Mouse (Mus musculus) cerebellum, postnatal 36 days (tissue): ENCODE results near the gene St7.

ENCODE experiments used
- DNase-seq, 2 experiments: peaks; one replicate each; pipeline ENCODE4 v3.0.0; 2021 to 2022; ENCODE audit warnings: mixed read lengths in 2 of 2

St7 gene

DNA sequence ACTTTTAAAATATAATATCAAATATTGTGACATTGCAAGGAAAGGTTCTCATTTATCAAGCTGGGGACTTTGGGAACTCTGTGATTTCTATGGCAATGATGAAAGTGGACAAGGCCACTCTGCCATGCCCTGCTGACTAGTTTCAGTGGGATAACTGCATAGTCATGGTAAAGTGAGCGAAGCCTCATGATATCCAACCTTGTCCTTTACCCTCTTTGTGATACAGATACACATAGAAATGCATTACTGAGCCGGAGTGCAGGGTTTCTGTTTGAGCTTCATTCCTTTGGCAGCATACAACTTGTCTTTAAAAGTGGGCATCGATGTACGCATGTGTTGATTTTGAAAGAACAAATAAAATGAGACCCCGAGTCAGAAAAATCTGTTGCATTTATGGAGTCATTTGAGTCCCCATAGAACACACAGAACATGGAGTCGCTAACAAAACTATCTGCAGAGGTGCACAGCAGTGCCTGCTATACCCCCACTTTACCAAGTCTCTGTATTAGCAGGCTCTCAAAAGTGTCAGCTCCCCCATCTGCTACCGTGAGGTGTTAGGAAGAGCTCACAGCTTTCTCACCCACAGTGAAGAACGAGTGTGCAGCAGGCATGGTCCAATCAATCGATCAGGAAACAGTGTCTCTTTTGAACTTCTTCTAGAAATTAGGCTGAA is 77.4 kb downstream of the St7 start:
- DNase-seq, result no peak

DNA sequence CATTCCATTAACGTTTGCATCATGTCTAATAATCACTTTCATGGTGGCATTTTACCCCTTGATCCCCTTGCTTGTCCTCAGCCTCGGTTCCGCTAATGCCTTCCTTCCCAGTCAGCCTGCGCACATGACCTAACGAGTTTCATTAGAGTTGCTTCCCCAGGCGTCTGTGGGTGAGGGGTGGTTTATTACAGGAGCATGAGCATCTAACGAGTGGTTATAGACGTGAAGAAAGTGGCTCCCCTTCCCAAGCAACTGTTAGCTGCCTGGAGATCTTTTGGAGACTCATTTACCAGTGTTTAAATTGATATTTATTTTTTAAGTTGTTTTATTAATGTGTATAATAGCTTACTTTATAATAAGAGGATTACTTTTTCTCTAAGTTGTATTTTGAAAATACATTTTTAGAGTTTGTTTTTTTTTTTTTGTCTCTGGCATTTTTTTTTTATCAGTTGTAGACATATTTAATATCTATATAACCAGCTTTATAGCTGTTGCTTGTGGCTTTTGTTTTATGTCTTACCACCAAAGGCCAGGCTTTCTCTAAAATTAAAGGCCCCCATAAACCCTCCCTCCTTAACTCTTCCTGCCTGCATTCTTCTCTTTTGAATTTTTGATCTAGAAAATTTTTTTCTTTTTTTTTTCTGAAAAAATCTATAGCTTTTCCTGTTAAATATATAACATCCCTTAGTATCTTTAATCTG is 78.1 kb downstream of the St7 start:
- no peak for DNase-seq

DNA sequence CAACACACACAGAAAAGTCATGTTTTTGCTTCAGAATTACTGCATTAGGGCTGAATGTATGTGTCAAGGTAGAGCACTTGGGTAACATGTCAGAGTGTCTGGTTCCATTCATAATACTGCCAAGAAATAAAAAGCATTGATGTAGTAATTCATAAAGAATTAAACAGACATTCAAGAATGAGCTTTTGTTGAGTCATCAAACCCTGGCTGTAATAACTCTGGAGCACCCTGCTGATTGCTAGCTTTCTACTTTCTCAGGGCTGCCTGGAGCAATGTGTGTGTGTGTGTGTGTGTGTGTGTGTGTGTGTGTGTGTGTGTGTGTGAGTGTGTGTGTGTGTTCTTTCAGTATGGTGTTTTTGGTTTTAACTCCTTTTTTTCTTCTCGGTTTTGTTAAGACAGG is 78.7 kb downstream of the St7 start:
- no peak for DNase-seq

DNA sequence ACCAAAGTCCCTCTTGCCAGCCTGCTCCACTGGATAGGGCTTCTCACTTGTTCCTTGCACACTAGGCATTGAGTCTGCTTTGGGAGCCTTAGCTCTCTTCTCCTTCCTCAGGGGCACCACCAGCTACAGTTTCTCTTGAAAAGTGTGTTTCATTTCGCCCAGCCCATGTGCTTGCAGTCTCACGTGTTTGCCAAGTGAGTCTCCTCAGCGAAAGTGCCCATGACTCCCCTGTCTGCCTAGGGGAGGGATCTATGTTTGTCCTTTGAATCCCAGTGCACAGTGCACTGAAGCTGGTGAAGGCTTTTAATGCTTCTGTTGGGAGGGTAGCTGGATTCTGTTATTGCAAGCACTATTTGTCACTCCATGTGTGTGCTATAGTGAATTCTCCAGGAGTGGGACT is 79.8 kb downstream of the St7 start:
- no peak for DNase-seq

DNA sequence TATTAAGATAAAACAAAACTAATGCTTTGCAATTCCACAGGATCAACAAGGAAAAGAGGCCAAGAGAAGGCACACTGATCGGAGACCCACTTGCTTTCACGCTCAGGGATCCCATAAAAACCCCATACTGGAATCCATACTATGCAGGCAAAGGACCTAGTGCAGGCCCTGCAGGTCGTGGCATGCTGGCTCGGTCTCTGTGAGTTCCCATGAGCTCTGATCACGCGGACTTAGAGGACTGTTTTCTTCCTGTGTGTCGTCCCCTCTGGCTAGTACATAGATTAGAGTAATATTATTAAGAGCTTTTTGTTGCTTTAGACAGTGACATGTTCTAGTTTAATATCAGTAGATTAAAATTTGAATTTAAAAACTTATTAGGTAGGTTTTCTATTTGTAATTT is 83.3 kb downstream of the St7 start:
- no peak for DNase-seq

DNA sequence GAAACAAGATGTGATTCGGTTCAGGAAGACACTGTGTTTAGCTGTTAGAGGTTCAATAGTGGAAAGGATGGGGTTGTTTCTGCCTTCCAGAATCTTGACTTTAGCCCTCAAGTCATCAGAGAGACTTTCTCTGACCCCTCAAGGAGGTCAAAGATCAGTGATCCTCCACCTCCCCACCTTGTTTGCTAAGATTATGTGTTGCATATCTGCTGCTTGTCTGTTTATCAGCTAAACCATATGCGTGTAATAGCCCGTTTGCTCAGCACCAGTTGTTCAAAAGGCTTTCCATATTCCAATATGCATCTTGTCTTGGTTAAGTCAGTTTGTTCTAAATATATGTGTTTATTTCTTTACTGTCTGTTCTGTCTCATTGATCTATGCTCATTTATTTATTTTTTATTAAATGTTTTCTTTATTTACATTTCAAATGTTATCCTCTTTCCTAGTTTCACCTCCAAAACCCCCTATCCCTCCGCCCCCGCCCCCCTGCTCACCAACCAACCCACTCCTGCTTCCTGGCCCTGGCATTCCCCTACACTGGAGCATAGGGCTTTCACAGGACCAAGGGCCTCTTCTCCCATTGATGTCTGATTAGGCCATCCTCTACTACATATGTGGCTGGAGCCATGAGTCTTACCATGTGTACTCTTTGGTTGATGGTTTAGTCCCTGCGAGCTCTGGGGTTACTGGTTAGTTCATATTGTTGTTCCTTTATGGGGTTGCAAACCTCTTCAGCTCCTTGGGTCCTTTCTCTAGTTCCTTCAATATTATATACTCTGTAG is 84.5 kb downstream of the St7 start:
- DNase-seq, result no peak

DNA sequence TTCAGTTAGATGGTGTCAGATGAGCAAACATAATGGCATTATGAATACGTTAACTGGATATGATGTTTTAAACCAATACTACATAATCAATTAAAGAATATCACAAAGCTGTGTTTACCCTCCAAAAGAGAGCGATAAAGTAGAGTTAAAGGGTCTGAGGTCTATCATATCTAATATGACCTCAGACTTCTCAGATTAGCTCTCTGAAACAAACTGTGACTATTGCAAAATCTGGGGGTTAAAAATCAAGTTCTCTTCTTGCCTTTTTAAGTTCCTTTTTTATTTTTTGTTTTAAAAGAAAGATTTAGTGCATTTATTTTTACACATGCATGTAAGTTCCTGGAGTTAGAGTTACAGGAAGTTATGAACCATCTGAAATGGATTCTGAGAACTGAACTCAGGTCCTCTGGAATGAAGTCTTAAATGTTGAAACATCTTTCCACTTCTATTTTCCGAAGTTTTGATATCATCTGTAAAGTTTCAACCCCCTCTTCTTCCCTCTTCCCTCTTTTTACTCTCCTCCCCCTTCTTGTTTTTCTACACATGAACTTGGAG is 86.0 kb downstream of the St7 start:
- DNase-seq, result no peak

DNA sequence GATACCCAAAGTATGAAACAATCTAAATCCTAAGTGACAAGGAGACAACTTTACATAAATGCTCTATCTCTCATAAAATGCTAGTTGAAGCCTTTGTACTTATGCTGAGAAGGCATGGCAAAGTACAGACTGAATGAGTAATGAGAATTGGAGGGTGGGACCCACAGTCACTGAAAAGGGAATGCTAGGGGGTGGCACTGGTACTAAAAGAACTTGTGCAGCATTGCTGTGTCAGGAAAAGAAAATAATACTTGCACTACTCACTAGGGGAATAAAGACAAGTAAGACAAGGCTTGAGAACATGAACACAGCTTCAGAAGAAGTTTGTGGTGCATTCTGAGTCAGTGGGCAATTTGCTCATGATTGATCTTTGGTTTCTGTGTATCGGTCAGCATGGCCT is 90.8 kb downstream of the St7 start:
- DNase-seq, result no peak

DNA sequence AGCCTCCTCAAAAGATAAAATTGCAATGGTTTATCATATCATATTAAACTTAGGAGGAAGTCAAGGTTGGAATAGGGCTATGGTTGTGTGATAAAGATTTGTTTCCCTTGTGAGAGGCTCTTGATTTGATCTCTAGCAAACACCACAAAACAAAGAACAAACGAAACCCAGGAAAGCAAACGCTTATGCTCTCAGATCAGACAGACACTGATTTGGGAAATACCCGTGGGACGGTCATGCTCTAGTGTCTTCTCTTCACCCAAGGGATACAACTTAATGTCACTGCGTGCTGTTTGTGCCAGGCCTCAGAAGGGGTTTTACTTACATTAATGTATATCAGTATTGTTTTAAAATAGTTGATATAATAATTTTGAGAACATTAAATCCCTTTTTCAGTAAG is 91.8 kb downstream of the St7 start:
- DNase-seq, result no peak

DNA sequence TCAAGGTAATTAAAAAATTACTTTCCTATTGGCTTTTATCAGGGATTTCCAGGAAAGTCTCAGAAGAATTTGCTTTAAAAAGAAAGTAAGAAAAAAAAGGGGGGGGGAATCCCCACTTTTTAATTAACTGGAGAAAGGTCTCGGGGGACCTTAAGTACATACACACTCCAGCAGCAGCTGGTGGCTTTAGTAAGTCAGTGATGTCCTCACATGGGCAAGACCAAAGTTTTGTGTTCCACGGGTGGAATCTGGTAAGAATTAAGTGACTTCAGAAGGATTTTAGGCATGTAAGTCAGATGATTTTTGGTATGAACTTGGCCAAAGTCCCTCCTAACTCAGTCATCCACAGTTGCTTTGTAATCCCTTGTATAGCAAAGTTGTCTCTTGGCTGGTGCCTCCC is 92.5 kb downstream of the St7 start:
- no peak for DNase-seq

DNA sequence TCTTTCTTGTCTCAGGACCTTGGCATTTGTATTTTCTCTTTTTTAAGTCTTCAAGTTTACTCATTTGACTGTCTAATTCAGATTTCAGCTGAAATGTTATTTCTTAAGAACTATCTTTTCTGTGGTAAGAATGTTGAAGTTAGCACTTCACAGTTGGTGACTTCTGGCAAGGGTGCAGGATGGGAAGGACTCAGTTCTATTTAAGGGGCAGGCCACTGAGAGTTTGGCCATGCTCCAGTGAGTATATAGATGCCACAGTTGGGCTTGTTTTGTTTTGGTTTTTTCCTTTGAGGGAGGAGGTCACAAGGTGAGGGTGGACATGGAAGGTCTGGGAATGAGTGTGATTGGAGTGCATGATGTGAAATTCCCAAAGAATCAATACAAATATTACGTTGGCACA is 95.1 kb downstream of the St7 start:
- peak in 1 of 2 experiments; percentile 27 for DNase-seq

DNA sequence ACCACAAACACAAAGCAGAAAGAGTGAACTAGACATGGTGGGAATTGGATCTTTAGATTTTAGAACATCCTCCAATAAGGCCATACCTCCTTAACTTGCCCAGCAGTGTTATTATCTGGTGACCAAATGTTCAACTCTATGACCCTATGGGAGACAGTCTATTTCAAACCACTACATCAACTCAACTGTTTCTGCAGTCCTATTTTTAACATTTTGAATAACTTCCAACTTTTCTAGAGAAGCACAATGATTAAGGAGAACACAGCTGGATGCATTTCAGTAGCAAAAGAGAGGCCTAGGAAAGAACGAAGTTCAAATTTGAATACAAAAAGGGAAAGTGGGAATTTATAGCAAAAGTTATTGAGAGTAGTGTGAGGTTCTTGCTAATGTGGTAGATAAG is 97.5 kb downstream of the St7 start:
- DNase-seq, result no peak

DNA sequence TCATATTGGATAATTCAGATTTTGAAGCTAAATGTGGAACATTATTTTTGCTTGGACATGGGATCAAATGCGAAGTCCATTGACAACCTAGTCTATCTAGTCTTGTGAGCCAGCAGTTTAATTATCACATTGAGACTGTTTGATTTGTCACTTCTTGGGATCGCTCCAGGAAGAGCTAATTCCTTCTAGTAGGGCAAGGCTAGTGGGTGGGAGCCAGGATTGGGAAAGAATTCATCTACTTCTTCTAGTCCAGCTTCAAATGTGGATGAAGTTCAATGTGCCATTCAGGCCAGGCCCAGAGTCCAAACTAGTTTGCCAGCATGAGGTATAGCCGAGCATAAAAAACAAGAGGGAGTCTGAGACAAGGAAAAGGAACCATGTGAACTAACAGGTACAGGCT is 100.7 kb downstream of the St7 start:
- DNase-seq, result no peak

DNA sequence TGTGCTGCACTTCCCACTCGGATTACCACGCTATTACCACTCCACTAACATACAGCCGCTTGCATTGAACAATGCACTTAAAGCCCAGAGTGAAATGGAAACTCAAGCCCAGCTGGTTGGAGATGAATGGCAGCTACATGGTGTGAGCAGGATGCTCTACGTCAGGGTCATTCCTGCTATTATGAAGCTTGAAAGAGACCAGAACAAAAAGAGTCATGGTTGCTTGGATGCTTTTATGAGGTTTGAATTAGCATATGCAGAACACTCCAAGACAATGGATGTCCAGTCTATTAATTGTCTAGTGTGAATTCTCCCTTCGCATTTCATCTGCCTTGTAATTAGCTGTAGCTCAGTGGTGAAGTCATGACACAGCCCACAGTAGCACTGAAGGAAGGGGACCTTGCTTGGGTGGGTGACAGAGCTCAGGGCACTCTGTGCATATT is 104.6 kb downstream of the St7 start:
- no peak for DNase-seq

DNA sequence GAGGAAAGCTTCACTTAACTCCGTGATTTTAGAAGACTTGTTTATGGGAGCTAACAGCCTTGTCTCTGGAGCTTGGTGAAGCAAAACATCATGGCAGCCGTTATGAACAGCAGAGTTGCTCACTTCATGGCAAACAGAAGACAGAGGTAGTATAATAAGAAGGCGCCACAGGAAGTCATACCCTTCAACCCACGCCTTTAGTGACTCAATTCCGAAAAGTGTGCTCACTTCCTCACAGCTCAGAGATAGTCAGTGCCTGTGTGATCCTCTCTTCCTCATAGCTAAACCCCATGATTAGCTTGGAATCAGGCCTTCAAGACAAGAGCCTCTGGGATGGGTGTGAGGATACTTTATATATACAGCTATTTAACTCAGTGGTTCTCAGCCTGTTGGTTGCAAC is 108.0 kb downstream of the St7 start:
- DNase-seq, result no peak

DNA sequence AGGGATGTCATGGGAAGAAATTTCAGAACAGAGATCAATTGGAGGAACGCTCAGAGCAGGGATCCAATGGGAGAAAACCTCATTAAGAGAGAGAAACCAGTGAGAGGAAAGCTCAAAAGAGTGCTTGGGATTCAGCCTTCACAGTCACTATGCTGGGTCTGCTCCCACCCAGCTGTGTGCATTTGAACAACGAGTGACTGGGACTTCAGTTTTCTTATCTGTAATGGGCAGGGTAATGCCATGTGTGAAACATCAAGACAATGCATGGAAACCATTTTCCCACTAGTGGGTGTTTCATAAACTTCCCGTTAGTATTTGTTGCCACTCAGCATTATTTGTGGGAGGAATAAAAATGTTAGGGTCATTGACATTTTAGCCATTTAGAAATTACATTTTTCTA is 111.7 kb downstream of the St7 start:
- no peak for DNase-seq

DNA sequence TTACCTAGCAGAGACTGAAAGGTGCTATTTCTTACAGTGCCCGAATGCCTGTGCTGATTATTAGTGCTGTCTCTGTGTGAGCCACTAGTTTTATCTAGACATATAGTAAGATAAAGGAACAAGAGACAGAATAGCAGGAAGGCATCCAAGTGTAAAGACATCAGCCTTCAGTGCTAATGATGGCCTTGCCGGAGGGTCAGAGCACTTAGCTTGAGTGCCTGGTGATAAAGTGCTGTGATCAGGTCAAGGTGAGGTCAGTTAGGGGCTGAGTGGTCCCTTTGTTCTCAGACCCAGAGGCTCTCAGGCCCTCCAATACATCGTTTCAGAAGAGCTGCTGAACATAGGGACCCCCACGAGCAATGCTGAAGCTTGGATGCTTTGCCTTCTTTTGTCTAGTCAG is 113.8 kb downstream of the St7 start:
- DNase-seq, result no peak

DNA sequence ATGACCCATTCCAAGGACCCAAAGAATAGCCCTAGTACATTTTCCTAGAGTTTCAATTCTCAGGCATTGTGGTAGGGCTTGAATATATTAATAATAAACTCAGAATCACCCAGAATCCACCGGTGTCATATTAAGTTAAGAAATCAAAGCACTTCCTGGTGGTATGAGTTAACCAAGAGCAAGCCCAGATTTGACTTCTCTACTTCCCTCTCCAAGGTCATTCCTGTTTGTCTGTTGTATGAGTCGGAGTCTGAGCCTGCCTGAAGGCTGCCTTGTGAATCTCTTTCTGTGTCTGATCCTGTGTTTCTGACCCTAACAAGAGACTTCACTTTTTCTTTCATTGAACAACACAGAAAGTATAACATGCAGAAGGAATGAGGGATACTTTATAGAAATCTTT is 118.3 kb downstream of the St7 start:
- DNase-seq, result no peak

DNA sequence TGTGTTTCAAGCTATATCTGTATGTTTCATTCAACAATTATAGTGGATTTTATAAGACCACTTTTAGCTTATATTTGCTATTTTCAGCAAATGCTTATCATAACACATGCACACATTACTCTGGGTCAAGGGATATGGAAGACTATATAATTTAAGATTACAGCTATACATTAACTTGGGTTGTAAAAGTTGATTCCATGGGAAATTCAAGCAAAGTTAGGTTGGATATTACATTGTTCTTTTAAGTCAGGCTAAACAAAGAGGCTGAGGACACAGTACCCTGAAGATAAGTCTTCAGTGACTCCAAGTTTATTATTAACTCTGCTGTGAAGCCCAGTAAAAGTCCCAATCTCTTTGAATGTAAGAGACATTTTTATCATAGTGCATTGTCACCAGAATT is 118.8 kb downstream of the St7 start:
- DNase-seq, result no peak

DNA sequence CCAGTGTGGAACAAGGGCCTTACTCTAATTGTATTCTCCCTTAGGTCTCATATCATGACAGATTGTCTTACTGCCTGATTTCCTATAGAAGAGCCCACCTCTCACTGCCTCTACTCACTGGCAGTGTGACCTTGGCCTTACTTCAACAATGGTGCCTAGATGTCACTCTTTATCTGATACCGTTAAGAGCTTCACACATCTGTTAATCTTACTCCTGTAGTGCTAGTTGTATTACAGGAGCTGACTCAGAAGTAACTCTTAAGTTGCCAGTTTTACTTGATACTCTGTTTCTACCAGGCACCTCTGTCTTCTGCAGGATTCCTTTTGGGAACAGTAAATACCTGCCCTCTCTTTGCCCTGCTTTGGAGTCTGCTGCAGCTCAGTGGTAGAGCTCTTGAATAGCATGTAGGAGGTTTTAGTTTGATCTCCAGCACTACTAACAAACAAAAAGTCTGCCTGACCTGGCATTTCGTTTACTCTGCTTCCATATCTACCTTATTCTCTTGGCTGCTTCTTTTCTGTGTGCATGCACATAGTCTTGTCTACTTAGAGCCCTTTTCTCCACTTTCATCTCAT is 121.4 kb downstream of the St7 start:
- DNase-seq, result no peak

DNA sequence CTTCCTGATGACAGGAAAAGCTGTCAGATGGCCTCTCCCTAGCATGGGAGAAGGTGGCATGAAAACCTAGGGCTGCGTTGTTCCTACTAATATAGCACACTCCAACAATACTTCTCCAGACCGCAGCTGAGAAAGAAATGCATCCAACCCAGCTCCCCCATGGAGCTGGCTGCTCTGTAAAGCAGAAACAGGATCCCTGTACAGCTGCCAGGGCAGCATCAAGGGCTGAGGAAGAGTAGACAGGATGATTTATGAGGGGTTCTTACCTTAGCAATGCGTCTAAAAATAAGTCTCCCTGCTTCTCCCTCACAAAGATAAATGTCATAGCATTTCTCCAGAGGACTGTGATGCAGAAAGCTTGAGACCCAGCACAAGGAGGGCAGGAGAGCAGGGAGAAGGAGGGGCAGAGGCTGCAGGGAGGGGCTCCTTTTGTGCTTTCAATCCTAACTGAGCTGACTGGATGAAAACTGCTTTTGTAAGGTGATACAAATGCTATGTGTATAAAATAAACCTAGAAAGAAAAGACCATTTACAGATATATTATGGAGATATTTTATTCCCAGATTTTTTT is 124.2 kb downstream of the St7 start:
- peak; percentile 35 to 44 for DNase-seq

DNA sequence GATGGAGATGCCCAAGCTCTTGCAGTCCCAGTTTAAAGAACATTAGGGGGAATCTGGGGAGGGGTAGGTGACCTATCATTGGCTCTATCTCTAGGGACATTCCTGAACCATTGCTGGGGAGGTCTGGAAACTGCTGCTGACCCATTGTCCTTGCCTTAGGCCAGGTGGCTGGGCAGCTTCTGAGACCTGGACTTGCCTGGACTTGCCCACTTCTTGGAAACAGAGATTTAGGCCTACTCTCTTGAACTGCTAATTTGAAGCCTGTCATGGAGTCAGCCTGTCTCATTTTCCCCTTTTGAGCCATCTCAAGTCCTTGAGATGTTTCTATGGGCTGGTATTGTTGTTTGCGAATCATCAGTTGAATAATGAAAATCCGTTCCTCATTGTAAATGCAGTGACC is 130.9 kb downstream of the St7 start:
- no peak for DNase-seq

DNA sequence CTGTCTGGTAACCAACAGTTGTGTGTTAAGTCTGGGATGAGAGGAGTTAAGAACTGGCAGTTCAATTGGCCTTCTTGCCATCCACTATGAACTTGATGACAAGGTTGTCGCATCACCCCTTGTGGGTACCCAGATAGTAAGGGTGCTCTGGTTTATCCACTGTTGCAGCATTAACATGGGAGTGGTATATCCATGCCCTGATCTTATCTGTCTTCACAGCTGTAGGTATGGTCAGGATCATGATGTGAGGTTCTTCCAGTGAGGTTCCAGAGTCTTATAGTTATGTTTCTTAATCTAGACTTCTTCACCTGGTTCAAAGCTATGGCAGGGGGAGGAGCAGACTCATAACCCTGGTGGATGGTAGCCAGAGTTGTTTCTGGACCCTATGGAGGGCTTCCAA is 132.0 kb downstream of the St7 start:
- DNase-seq, result no peak
